19 mouse cellular contexts compared by ENCODE assay signal in genomic region chr1:77258730-77259310, GRCm38 (mm10).
DNase-seq lines count a peak whose midpoint lies in the region; ATAC-seq and TF ChIP-seq lines count a peak whose summit lies in the region.
"Had no signal": no experiment of that assay in that cellular context is flagged by ENCODE, and none has a peak within 500 bp of the region (broad histone marks: within the 10 kb centered on the region; RNA-seq: fewer than 3 reads in every experiment).

No protein-coding gene starts in this region.

- H3K9ac ChIP-seq in lung, postnatal 0 days (replicated peaks; ENCODE audit: low read depth), result no peak overlapping the region
- H3K9ac ChIP-seq in stomach, embryonic 14.5 days (replicated peaks; ENCODE audit: low read depth, low read length), result no peak overlapping the region
- H3K9ac ChIP-seq: forebrain, embryonic 15.5 days; heart, embryonic 15.5 days; liver, embryonic 13.5 days had no signal

- TF ChIP-seq EP300 in lung, postnatal 0 days (IDR thresholded peaks at IDR 0.05), result no peak

- 49% methylated on average over 7 of the region's 7 CpGs for WGBS in kidney, adult 2 months
- WGBS in lung, postnatal 0 days, result 37% methylated on average over 7 of the region's 7 CpGs
- 49% methylated on average over 7 of the region's 7 CpGs for WGBS in stomach, embryonic 14.5 days

- no peaks in the 10 kb centered on the region for H3K27me3 ChIP-seq in kidney, adult 2 months (replicated peaks; ENCODE audit: control insufficient read depth, insufficient read depth, low read length)
- H3K27me3 ChIP-seq in lung, postnatal 0 days (replicated peaks; ENCODE audit: insufficient read depth, low read length), result no peaks in the 10 kb centered on the region
- no peaks in the 10 kb centered on the region for H3K27me3 ChIP-seq in stomach, embryonic 14.5 days (ENCODE audit: control insufficient read depth, insufficient read depth, low read length)
- H3K27me3 ChIP-seq: heart, embryonic 15.5 days had no signal

- no peak for TF ChIP-seq POLR2A in kidney, adult 2 months (IDR thresholded peaks at IDR 0.05; ENCODE audit: low read depth, low read length)

- peak; percentile 47 for ATAC-seq in lung, postnatal 0 days
- peak; percentile 69; the same call in 1 of the 2 replicates for ATAC-seq in stomach, embryonic 14.5 days (ENCODE audit: insufficient number of reproducible peaks, insufficient read depth, low FRiP score, low read depth)
- ATAC-seq: forebrain, embryonic 15.5 days had no signal

- DNase-seq in kidney, adult 2 months, result peak; percentile 21
- no peak for DNase-seq in kidney, adult 11 months
- peak; percentile 64 for DNase-seq in lung, postnatal 0 days (ENCODE audit: low spot score)
- no peak for DNase-seq in lung, postnatal 10 days
- peak; percentile 60 for DNase-seq in gonadal fat pad, adult 2 months (ENCODE audit: low read depth)
- no peak for DNase-seq in layer of hippocampus, postnatal 36 days
- DNase-seq in embryo, embryonic 10 days (ENCODE audit: low spot score), result no peak
- DNase-seq: adrenal gland, postnatal 10 days; B cell, adult 2 months; cerebellum, adult 11-12 months; gastrocnemius, adult 2 months; heart, adult 18-20 months; liver, embryonic 13.5 days; midbrain, embryonic 14.5 days; thymus, postnatal 4 days had no signal

- H3K4me3 ChIP-seq in kidney, adult 2 months (ENCODE audit: insufficient read depth, low read depth, low read length), result no peak overlapping the region
- H3K4me3 ChIP-seq in lung, postnatal 0 days (ENCODE audit: low read depth, low read length), result no peak overlapping the region
- no peak overlapping the region for H3K4me3 ChIP-seq in stomach, embryonic 14.5 days (ENCODE audit: low read depth, low read length)
- H3K4me3 ChIP-seq: gastrocnemius, adult 2 months; heart, embryonic 15.5 days; left cerebral cortex, adult 2 months; liver, embryonic 13.5 days had no signal

- H3K9me3 ChIP-seq in lung, postnatal 0 days (ENCODE audit: low read length), result no peaks in the 10 kb centered on the region
- H3K9me3 ChIP-seq in stomach, embryonic 14.5 days (ENCODE audit: control insufficient read depth, low read depth, low read length), result no peaks in the 10 kb centered on the region
- H3K9me3 ChIP-seq: forebrain, embryonic 15.5 days; heart, embryonic 15.5 days; liver, embryonic 13.5 days had no signal

- no peaks in the 10 kb centered on the region for H3K4me1 ChIP-seq in kidney, adult 2 months (ENCODE audit: control insufficient read depth, insufficient read depth, low read length)
- no peaks in the 10 kb centered on the region for H3K4me1 ChIP-seq in lung, postnatal 0 days (ENCODE audit: insufficient read depth, low read depth, low read length)
- no peaks in the 10 kb centered on the region for H3K4me1 ChIP-seq in stomach, embryonic 14.5 days (ENCODE audit: control insufficient read depth, insufficient read depth, low read length)
- H3K4me1 ChIP-seq: heart, embryonic 15.5 days; liver, embryonic 13.5 days had no signal

- H3K4me2 ChIP-seq in lung, postnatal 0 days (replicated peaks; ENCODE audit: low read depth, low read length), result no peak overlapping the region
- H3K4me2 ChIP-seq in stomach, embryonic 14.5 days (replicated peaks; ENCODE audit: low read depth, low read length), result no peak overlapping the region
- H3K4me2 ChIP-seq: heart, embryonic 15.5 days; liver, embryonic 13.5 days had no signal

- no peak overlapping the region for H3K27ac ChIP-seq in kidney, adult 2 months (ENCODE audit: insufficient read depth, low read depth, low read length)
- H3K27ac ChIP-seq in lung, postnatal 0 days (ENCODE audit: low read length), result no peak overlapping the region
- no peak overlapping the region for H3K27ac ChIP-seq in stomach, embryonic 14.5 days (ENCODE audit: low read length)
- H3K27ac ChIP-seq: forebrain, embryonic 15.5 days; gastrocnemius, adult 2 months; heart, embryonic 15.5 days; left cerebral cortex, adult 2 months; liver, embryonic 13.5 days had no signal

- no peaks in the 10 kb centered on the region for H3K36me3 ChIP-seq in kidney, adult 2 months (ENCODE audit: control insufficient read depth, insufficient read depth, low read length)
- H3K36me3 ChIP-seq in lung, postnatal 0 days (ENCODE audit: insufficient read depth, low read length), result no peaks in the 10 kb centered on the region
- H3K36me3 ChIP-seq in stomach, embryonic 14.5 days (ENCODE audit: control insufficient read depth, insufficient read depth, low read length), result no peaks in the 10 kb centered on the region
- H3K36me3 ChIP-seq: forebrain, embryonic 15.5 days; heart, embryonic 15.5 days; liver, embryonic 13.5 days had no signal

- no peak for TF ChIP-seq CTCF in kidney, adult 2 months (conservative IDR thresholded peaks at IDR 0.05; ENCODE audit: insufficient read depth, insufficient read length, low read depth, low read length)
- no peak for TF ChIP-seq CTCF in lung, postnatal 0 days (IDR thresholded peaks at IDR 0.05)

Comparison
In these comparisons a context has a peak if more than half of its experiments do, and no peak if none do; other contexts are left out.
1. DNase-seq: peak in kidney, adult 2 months (single experiment), lung, postnatal 0 days (single experiment) and gonadal fat pad, adult 2 months (single experiment); none in kidney, adult 11 months (single experiment), lung, postnatal 10 days (single experiment), layer of hippocampus, postnatal 36 days (0 of 2) and embryo, embryonic 10 days (single experiment).